Mouse (Mus musculus) kidney, postnatal 0 days (tissue): ENCODE measurements around the gene Rxfp2. TPM values are rescaled to one million over a fixed set of nuclear protein-coding genes. Genes with fewer than 3 reads are reported as not detected.

Source experiments
- ATAC-seq: fragments of 200-750 bp; cut with Nextera tagmentation; replicated peaks from 2 replicates; pipeline ENCODE4 v1.8.0; 2017; ENCODE audit warnings: low read depth, moderate number of reproducible peaks, moderate TSS enrichment, moderate library complexity; ENCODE audit not compliant: low FRiP score
- DNase-seq: peaks from one replicate; pipeline ENCODE4 v3.0.0-alpha.2; 2016; ENCODE audit warnings: low spot score
- H3K27ac ChIP-seq: fragments of 300-500 bp; sonication (generic); 2 replicates; pipeline ENCODE4 v1.5.1; 2014; ENCODE audit warnings: mild to moderate bottlenecking
- H3K27me3 ChIP-seq: fragments of 300-500 bp; sonication (generic); 2 replicates; pipeline ENCODE4 v1.6.1; 2014; ENCODE audit warnings: low read length, mixed read lengths; ENCODE audit not compliant: insufficient read depth
- H3K36me3 ChIP-seq: fragments of 300-500 bp; sonication (generic); 2 replicates; pipeline ENCODE4 v1.6.1; 2014; ENCODE audit warnings: low read length, mixed read lengths; ENCODE audit not compliant: insufficient read depth
- H3K4me1 ChIP-seq: fragments of 300-500 bp; sonication (generic); replicated peaks from 2 replicates; pipeline ENCODE4 v1.6.1; 2014; ENCODE audit warnings: antibody characterized with exemption, low read length, mixed read lengths; ENCODE audit not compliant: insufficient read depth
- H3K4me2 ChIP-seq: fragments of 300-500 bp; sonication (generic); 2 replicates; pipeline ENCODE4 v1.6.1; 2014; ENCODE audit warnings: mild to moderate bottlenecking, low read length, moderate library complexity, mixed read lengths
- H3K4me3 ChIP-seq: fragments of 300-500 bp; sonication (generic); replicated peaks from 2 replicates; pipeline ENCODE4 v1.5.1; 2014; ENCODE audit warnings: low read depth, low read length
- H3K9ac ChIP-seq: fragments of 300-500 bp; sonication (generic); 2 replicates; pipeline ENCODE4 v1.6.1; 2014; ENCODE audit warnings: low read depth, low read length
- H3K9me3 ChIP-seq: fragments of 300-500 bp; sonication (generic); replicated peaks from 2 replicates; pipeline ENCODE4 v1.6.1; 2016; ENCODE audit warnings: low read length, inconsistent platforms, mixed read lengths
- CTCF ChIP-seq: IDR thresholded peaks from 2 replicates; pipeline ENCODE4 v1.5.1; 2016; ENCODE audit warnings: antibody characterized with exemption, low read depth, mild to moderate bottlenecking, moderate library complexity
- WGBS: fragments of 180-500 bp; shearing (Covaris S2); extraction: QIAGEN DNeasy Blood & Tissue Kit; methylation state at CpG from one replicate; pipeline ENCODE4 v1.1.7; 2014; 5-methylcytosine and 5-hydroxymethylcytosine counted together
- polyA plus RNA-seq: library from polyadenylated mRNA; unstranded; fragments of >200 nt; fragmentation: Nextera tagmentation; extraction: Ambion mirVana; gene quantifications from 2 replicates; pipeline ENCODE4 v1.2.1, GENCODE M21; 2015

The Rxfp2 gene
- polyA plus RNA-seq, 1 experiment from 2014 or later, result 0.46 TPM

DNA sequence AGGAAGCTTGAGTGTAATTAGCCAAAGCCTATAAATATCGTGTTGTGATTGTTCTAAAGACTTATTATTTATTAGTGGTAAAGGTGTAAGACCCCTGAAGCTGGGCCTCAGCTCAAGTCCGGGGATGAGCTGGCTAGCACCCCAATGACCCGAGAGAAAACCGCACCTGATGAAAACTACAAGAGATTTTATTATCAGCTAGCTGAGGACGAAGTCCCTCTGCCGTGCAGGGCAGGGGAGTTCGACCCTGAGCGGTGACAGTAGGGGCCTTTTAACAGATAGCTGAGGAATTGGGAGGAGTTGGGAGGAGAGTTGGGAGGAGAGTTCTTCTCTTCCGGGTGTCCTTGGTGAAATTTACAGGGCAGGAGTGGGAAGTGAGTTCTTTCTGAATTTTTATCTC lies 42.6 kb downstream of the Rxfp2 start:
- H3K9me3 ChIP-seq, result no peaks in the 10 kb centered on the region
- no peak for ATAC-seq
- H3K27ac ChIP-seq, result no peak overlapping the region
- H3K27me3 ChIP-seq, result no peaks in the 10 kb centered on the region
- H3K9ac ChIP-seq, result no peak overlapping the region
- no peak overlapping the region for H3K4me3 ChIP-seq
- TF ChIP-seq CTCF, result no peak
- no peak for DNase-seq
- H3K4me2 ChIP-seq, result no peak overlapping the region
- H3K4me1 ChIP-seq, result no peaks in the 10 kb centered on the region
- H3K36me3 ChIP-seq, result no peaks in the 10 kb centered on the region
- 73% methylated on average over 9 of the region's 9 CpGs for WGBS

DNA sequence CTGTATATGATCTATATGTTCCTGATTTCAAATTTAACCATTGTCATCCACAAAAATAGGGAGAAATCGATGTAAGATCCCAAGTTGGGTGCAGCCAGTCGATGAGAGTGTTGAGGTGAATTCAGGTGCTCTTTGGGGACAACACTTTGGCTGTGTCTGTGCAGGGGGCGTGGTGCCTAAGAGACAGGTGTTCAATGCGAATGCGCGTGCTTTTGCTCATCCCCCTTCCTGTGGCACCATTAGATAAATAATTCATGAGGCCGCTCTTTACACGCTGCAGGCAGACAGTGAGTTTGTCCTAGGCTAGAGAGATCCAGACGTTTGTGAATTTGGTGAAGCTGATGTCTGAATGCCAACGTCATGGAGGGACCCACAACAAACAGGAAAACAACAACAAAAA lies 45.8 kb downstream of the Rxfp2 start:
- Histone ChIP-seq H3K36me3 (no peaks in the 10 kb centered on the region), H3K9me3 (no peaks in the 10 kb centered on the region), H3K4me3 (no peak overlapping the region), H3K27ac (no peak overlapping the region), H3K9ac (no peak overlapping the region), H3K4me2 (no peak overlapping the region), H3K4me1 (no peaks in the 10 kb centered on the region), H3K27me3 (no peaks in the 10 kb centered on the region)
- no peak for ATAC-seq
- TF ChIP-seq CTCF, result no peak
- no peak for DNase-seq
- WGBS, result 70% methylated on average over 10 of the region's 10 CpGs

DNA sequence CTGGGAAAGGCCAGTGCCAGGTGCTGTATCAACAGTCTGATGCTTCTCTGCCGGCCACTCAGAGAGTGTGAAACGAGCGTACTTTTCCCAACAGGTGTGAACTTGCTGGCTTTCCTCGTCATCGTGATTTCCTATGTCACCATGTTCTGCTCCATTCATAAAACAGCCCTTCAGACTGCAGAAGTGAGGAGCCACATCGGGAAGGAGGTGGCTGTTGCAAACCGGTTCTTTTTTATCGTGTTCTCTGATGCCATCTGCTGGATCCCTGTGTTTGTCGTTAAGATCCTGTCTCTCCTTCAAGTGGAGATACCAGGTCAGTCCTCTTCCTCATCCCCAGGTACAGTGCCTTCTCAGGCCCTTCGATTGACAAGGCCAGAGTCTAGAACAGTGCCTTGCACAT lies 51.6 kb downstream of the Rxfp2 start:
- TF ChIP-seq CTCF, result peak; percentile 67
- no peak for ATAC-seq

DNA sequence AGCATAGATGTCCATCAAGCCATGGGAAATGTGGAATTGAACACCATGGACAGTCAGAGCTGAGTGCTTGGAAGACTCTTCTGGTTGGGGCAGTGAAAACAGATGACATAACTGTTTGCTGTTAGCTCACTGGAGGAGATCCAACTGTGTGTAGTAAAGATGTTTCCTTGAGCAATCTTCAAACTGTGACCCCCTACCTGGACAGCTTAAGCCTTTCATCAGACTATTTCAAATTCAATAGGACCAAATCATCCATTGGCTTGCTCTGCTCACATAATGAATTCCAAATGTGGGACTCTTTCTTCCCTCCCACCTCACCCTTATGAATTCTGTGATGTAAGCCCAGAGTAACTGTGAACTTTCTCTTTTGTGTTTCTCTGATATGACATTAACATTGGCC lies 53.3 kb downstream of the Rxfp2 start:
- TF ChIP-seq CTCF, result no peak
- DNase-seq (no peak), ATAC-seq (no peak)
- Histone ChIP-seq H3K27ac (no peak overlapping the region), H3K4me1 (no peaks in the 10 kb centered on the region), H3K4me3 (no peak overlapping the region), H3K9ac (no peak overlapping the region), H3K4me2 (no peak overlapping the region), H3K27me3 (no peaks in the 10 kb centered on the region), H3K36me3 (no peaks in the 10 kb centered on the region), H3K9me3 (no peaks in the 10 kb centered on the region)

More for the DNA sequence above, 51.6 kb downstream of the Rxfp2 start:
- H3K9ac ChIP-seq, result no peak overlapping the region
- no peak overlapping the region for H3K27ac ChIP-seq
- H3K27me3 ChIP-seq, result no peaks in the 10 kb centered on the region
- no peaks in the 10 kb centered on the region for H3K36me3 ChIP-seq
- no peak overlapping the region for H3K4me3 ChIP-seq
- H3K4me1 ChIP-seq, result no peaks in the 10 kb centered on the region
- DNase-seq, result peak; percentile 70
- peak overlapping the region; percentile 23; the same call in 1 of the 2 replicates for H3K4me2 ChIP-seq
- 20% methylated on average over 10 of the region's 10 CpGs for WGBS
- H3K9me3 ChIP-seq, result no peaks in the 10 kb centered on the region

DNA sequence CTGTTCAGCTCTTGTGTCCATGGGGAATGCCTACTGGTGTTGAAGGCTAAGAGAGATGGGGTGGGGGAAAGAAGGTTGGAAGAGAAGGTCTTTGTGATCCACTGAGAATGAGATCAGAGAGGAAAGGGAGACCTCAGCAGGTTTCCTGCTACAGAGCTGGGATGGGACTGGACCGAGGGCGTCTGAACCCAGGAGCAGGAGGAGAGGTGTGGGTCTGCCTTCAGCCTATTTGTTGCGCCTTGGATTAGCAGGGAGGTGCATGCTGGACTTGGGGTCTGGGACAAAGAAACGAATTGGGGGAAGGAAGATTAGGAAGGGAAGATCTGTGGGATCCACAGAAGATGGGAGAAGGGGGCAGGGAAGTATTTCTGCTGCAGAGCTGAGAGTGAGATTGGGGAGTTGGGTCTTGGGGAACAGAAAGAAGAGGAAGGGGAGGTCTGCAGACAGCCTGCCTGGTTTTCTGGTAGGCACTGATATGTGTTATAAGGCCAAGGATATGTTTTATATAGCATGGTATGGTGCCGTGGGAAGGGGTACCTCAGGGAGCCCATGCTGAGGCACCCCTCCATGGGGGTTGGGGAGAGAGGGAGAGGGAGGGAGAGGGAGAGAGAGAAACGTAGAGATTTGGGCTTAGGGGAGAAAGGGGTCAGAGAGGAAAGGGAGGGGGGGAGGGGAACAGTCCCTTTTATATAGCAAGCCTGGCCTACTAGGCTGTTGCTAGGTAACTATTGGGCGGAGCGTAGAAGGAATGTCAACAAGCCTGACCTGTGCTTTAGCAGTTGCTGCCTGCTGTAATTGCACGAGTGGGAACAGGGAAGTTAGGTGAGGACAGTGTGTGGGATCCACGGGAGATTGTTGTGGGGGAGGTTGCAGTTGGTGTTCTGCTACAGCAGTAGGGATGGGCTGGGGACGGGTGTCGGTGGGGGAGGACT lies 61.7 kb downstream of the Rxfp2 start:
- Histone ChIP-seq H3K4me3 (no peak overlapping the region), H3K9ac (no peak overlapping the region), H3K9me3 (no peaks in the 10 kb centered on the region), H3K4me2 (peak overlapping the region; percentile 32), H3K36me3 (no peaks in the 10 kb centered on the region), H3K4me1 (no peaks in the 10 kb centered on the region), H3K27me3 (no peaks in the 10 kb centered on the region), H3K27ac (no peak overlapping the region)
- no peak for TF ChIP-seq CTCF
- WGBS, result 29% methylated on average over 12 of the region's 12 CpGs
- DNase-seq, result peak; percentile 72
- peak; percentile 78 for ATAC-seq

DNA sequence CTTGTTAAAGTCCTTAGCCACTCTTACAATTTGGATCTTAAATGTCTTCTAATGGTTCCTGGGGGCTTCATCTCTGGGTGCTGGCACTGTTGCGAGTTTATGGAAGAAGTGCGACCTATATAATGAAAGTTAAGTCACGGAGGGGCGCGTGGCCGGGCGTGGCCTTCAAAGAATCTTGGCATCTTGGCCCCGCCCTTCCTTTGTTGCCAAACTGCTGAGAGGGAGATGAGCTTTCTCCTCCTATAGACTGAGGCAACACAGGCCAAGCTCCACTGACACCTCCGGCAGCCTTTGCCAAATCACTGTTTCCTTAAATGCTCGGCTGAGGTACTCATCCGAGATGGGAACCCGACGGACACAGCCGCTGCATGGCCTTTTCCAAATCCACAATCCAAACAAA lies 64.2 kb downstream of the Rxfp2 start:
- ATAC-seq, result no peak
- 87% methylated on average over 14 of the region's 14 CpGs for WGBS

More for the DNA sequence above, 64.2 kb downstream of the Rxfp2 start:
- Histone ChIP-seq H3K4me3 (no peak overlapping the region), H3K27me3 (no peaks in the 10 kb centered on the region), H3K4me1 (no peaks in the 10 kb centered on the region), H3K36me3 (no peaks in the 10 kb centered on the region), H3K4me2 (no peak overlapping the region), H3K27ac (no peak overlapping the region), H3K9ac (no peak overlapping the region), H3K9me3 (no peaks in the 10 kb centered on the region)
- no peak for DNase-seq
- no peak for TF ChIP-seq CTCF
